Mouse (Mus musculus) lung, postnatal 0 days (tissue): Measurements from ENCODE around the gene Picalm.

Experiments used
- CTCF ChIP-seq: IDR thresholded peaks from 2 replicates; pipeline ENCODE4 v1.5.1; 2016; ENCODE audit warnings: antibody characterized with exemption, mild to moderate bottlenecking
- EP300 ChIP-seq: IDR thresholded peaks from 2 replicates; pipeline ENCODE4 v1.6.1; 2016; ENCODE audit warnings: antibody characterized with exemption, mild to moderate bottlenecking, control low read depth

DNA sequence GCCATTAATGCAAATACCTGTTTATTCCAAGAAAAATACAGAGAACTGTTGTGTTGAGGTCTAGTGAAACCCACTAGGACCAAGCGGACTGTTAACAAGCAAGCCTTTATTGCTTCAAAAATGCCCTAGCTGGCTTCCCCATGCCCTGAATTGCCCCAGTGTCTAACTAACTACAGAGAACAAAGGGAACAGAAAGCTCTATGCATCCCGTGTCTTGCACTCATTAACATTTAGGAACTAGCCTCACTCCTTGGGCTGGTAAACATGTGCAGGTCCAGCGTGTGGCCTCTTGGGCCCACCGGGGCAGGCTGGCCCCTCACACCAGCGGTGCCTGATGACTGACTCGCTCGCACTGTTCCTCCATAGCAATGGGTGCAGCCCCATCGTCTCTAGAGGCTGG is 86.5 kb downstream of the Picalm start:
- no peak for TF ChIP-seq CTCF
- no peak for TF ChIP-seq EP300
